Mouse (Mus musculus): Measurements from ENCODE around the gene Tcea3. TPM values are rescaled to one million over a fixed set of nuclear protein-coding genes. Genes with fewer than 3 reads are reported as not detected.

Tcea3 gene
- total RNA-seq, 1 experiment from 2014 or later, result 1.6 TPM

DNA sequence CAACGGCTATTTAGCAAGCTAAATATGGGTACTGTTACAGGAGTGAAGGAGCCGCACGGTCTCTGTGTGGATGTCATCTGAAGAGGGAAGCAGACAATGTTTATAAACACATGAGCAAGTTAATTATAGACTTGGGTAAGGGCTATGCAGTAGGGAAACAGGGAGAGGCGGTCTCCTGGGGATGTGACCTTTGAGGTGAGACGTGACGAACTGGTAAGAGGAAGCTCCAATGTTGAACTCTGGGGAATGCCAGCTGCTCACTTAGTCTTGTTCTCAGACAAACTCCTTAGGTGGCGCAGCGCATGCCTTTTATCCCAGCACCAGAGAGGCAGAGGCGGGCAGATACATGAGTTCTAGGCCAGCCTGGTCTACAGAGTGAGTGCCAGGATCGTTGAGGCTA lies 14.4 kb downstream of the Tcea3 start:
- ATAC-seq (ENCODE audit: extremely low read depth, insufficient number of reproducible peaks, low FRiP score, poor library complexity, severe bottlenecking), result no peak

DNA sequence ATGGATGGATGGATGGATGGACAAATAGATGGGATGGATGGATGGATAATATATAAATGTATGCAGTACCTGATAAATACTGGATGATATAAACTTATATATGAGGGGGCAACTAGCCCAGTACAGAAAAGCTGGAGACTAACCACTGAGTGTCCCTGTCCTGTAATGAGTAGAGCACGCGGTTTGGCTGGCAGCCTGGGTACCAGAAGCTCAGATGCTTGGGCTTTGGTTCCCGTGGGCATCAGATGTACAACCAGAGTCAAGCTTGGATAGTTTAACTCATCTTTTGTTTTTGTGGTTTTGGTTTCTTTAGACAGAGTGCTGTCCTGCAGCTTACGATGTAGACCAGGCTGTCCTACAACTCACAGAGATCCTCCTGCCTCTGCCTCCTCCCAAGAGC lies 16.0 kb downstream of the Tcea3 start:
- ATAC-seq (ENCODE audit: extremely low read depth, insufficient number of reproducible peaks, low FRiP score, poor library complexity, severe bottlenecking), result no peak

DNA sequence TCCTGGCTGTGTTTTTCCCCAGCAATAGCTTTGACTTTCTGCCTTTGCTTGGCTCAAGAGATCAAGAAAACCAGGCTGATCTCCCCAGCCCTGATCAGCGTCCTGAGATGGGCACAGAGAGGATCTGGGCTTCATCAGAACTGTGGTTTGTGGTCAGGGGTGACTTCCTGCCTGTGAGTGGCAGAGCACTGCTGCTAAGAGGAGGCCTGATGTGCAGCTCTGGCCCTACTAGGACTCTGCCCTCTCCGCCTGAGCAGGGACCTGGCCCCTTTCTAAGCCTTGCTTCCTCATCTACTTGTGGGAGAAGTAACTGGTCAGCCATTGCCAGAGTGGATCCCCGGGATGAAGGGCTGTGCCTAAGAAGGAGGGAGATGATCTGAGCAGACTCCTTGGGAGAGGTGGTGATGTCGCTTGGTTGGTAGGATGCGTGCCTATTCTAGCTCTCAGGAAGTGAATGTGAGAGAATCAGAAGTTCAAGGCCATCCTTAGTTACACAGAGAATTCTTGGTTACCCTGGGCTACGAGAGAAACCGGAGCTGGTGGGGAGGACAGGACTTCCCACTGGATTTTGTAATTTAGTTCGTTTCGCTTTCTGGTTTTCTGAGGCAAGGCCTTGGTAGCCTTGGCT lies 19.3 kb downstream of the Tcea3 start:
- ATAC-seq (ENCODE audit: extremely low read depth, insufficient number of reproducible peaks, low FRiP score, poor library complexity, severe bottlenecking), result peak; percentile 90

DNA sequence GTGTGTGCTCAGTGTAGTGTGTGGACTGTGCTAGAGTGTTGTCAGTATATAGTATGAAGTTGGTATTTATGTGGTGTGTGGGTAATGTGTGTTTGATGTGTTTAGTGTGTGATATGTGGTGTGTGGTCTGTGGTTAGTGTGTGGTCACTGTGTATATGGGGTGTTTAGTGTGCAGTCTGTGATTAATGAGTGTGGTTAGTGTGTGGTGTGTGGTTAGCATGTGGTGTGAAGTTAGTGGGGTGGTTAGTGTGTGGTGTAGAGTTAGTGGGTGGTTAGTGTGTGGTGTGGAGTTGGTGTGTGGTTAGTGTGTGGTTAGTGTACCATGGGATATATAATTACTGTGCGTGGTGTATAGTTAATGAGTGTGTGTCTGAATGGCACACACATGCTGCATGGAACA lies 21.4 kb downstream of the Tcea3 start:
- no peak for ATAC-seq (ENCODE audit: extremely low read depth, insufficient number of reproducible peaks, low FRiP score, poor library complexity, severe bottlenecking)

DNA sequence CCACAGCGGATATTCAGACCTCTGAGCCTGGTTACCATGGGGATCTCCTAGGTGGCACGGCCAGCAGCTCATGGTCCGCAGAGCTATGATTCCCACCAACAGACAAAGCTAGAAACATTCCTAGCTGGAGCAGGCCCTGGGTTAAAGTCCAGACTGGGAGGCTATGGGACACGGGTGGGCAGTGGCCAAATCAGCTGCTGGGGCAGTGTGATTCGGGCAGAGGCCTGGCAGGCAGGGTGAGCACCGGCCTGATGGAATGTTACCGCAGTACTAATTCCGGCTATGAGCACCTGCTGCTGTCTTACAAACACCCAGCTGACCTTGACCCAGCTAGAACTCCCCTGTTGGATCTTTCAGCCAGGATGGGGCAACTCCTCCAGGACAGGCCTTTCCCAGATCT lies 23.1 kb downstream of the Tcea3 start:
- no peak for ATAC-seq (ENCODE audit: extremely low read depth, insufficient number of reproducible peaks, low FRiP score, poor library complexity, severe bottlenecking)

DNA sequence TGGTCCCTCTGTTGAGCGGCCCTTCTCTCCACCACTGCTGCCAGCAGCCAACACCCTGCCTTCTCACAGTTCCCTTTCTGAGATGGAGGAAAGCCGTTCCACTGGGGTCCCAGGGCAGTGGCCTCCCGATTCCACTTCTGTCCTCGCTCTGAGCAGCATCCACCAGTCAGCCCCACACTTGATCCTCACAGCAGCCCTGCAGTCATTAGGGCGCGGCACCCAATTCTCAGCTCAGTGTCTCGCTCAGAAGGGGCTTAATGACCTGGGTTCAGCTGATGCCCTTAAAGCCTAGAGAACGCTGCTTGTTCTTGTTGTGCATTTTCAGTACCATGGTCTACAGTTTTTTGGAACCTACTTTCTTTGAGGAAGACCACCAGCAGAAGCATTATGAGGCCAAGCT lies 33.6 kb downstream of the Tcea3 start:
- no peak for ATAC-seq (ENCODE audit: extremely low read depth, insufficient number of reproducible peaks, low FRiP score, poor library complexity, severe bottlenecking)

DNA sequence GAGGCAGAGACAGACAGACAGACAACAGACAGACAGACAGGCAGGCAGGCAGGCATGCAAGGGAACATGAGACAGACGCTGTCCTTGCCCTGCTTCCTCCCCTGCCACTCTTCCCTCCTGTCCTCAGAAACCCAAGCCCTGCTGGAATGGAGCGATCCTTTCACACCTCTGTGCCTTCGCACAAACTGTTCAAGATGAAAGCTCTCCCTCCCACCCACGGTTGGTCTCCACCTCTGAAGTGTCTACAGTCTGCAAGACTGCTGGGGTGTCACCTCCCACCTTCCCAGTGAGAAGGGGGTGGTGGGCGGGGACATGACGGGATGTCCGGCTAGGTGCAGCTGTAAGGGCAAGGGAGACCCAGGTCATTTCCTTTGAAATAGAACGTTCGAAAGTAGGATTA lies 34.1 kb downstream of the Tcea3 start:
- no peak for ATAC-seq (ENCODE audit: extremely low read depth, insufficient number of reproducible peaks, low FRiP score, poor library complexity, severe bottlenecking)

DNA sequence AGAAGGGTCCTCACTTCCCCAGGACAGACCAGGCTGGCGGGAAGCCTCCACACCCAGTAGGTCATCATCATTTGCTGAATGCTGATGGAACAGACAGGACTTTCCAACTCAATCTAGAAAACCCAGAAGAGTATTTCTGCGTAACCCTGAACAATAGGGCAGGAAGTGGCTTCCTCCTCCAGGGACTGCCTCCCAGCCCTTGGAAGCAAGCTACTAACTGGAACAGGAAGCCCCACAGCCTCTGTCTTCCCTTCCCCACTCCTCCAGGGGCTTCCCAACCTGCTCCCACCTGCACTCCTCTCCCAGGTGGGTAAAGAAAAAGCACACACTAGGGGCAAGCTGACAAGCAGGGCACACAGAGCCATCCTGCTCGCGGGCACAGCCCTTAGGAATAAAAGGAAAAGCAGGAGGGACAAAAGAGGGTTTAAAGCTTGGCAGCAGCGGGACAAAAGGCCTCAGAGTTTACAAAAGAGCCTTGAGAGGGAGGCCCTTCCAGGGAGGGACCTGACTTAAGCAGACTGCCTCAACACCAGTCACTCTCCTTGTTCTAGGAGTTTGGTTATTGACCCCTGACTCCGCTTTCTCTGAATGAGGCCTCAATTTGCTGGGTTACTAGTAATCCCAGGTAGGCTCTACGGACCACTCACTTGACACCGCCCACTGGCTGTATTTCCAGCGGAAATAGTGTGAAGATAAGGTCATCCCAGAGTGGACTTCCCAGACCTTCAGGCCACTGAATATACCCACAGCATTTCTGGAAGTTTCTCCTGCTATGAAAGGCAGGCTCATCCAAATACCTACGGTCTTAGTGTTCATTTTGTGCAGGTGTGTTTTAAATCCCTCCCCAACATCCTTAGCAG lies 35.3 kb downstream of the Tcea3 start:
- ATAC-seq (ENCODE audit: extremely low read depth, insufficient number of reproducible peaks, low FRiP score, poor library complexity, severe bottlenecking), result no peak

DNA sequence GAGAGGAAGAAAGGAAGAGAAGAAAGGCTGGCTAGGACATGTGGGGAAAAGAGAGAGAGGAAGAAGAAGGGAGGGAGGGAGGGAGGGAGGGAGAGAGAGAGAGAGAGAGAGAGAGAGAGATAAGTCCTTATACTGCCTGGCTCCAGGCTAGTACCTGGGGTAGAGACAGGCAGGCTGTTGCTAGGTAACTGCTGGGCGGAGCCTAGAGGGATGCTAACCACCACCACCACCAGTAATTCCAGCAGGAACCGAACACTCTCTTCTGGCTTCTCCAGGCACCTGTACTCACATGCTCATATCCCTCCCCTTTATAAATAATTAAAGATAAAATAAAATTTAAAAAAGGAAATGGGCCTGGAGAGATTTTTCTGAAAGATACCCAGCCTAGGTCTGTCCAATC lies 36.3 kb downstream of the Tcea3 start:
- ATAC-seq (ENCODE audit: extremely low read depth, insufficient number of reproducible peaks, low FRiP score, poor library complexity, severe bottlenecking), result no peak

DNA sequence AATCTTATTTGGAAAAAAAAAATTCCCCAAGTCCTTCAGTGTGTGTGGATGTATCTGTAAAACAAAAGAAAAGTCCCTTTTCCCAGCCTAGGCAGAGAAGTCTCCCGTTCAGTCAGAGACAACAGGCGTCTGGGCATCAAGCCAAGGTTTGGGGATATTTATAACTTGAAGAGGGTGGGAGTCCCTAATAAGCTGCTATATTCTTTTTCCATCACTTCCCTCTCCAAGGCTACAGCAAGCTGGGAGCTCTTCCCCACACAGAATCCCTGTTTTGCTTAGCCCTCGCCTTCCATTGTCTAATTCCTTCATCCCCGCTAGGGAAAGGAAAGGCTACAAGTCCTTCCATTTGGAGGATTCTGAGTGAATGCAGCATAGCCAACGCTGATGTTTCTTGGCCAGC lies 36.9 kb downstream of the Tcea3 start, which contains the start of gene Zfp46:
Gene Zfp46 (plus strand): TSS at position 229 of the 400 bp plus-strand sequence.
- ATAC-seq (ENCODE audit: extremely low read depth, insufficient number of reproducible peaks, low FRiP score, poor library complexity, severe bottlenecking), result no peak

DNA sequence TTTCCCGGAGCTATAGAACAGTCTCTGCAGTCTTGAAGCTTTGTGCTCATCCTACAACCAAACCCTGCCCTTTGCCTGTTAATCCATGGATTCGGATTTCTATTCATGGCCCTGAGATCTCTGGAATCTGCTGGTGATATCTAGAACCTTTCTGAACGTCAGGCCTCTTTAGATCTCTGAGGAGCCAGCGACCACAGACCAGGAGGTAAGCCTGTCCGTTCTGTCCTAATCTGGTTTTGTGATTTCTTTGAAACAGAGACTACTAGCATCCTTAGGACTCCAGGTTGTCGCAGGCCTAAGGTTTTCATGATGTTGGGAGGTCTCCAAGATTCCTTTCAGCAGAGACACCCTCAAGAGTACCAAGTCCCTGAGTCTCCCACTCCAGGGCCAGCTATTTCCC lies 37.4 kb downstream of the Tcea3 start:
- no peak for ATAC-seq (ENCODE audit: extremely low read depth, insufficient number of reproducible peaks, low FRiP score, poor library complexity, severe bottlenecking)

DNA sequence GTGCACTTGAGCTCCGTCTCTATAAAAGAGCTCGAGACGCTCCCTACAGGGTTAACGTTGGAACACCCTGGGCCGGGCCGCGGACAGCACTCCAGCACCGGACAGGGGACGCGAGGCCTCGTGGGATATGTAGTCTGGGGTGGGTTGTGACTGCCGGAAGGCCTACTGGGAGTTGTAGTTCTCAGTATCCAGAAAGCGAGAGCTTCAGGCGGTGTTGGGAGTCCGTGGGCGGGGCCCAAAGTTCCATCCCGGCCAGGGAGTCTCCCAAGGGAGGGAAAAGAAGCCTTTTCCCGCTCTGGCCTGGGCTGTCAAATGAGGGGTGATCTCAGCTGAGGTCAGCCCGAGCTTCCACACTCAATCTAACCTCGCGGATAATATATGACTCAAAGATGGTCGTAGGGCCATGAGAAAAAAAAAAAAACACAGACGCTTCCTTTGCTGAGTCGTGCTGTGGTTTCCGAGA lies 37.9 kb downstream of the Tcea3 start:
- ATAC-seq (ENCODE audit: extremely low read depth, insufficient number of reproducible peaks, low FRiP score, poor library complexity, severe bottlenecking), result peak; percentile 85

DNA sequence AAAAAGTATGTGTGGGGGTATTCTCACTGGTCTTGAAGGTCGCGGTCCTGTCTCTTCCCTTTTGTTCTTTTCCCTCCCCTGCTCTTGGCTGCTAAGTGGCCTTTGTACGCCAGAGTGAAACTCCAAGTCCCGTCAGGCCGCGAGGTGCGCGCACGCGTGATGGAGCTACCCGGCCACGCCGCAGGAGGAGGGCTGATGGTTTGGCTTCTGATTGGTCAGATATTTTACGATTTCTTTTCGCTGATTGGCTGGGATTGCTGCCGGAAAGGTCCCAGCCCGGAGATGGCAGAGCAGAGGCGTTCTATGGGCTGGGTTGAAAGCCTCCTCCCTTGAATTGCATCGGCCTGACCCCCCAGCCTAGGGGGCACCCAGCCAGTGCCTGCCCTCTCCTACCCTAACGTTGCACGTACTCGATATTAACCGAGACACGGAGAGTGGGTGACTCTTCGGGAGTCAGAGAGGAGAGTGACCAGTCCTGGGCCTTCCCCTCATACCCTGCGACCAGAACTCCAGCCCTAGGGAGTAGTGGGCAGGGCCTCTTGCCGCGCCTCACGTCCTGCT lies 38.4 kb downstream of the Tcea3 start:
- peak; percentile 93 for ATAC-seq (ENCODE audit: extremely low read depth, insufficient number of reproducible peaks, low FRiP score, poor library complexity, severe bottlenecking)

DNA sequence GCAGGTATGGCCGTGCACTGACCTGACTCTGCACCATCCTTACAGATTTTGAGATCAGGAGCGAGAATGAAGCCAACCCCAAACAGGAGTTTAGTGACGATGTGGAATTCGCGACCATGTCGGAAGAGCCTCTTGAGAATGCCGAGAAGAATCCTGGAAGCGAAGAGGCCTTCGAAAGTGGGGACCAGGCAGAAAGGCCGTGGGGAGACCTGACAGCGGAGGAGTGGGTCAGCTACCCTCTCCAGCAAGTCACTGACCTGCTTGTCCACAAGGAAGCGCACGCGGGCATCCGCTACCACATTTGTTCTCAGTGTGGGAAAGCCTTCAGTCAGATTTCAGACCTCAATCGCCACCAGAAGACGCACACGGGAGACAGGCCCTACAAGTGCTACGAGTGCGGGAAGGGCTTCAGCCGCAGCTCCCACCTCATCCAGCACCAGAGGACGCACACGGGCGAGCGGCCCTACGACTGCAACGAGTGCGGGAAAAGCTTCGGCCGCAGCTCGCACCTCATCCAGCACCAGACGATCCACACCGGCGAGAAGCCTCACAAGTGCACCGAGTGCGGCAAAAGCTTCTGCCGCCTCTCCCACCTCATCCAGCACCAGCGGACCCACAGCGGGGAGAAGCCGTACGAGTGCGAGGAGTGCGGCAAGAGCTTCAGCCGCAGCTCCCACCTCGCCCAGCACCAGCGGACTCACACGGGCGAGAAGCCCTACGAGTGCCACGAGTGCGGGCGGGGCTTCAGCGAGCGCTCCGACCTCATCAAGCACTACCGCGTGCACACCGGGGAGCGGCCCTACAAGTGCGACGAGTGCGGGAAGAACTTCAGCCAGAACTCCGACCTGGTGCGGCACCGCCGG lies 42.6 kb downstream of the Tcea3 start:
- ATAC-seq (ENCODE audit: extremely low read depth, insufficient number of reproducible peaks, low FRiP score, poor library complexity, severe bottlenecking), result no peak

DNA sequence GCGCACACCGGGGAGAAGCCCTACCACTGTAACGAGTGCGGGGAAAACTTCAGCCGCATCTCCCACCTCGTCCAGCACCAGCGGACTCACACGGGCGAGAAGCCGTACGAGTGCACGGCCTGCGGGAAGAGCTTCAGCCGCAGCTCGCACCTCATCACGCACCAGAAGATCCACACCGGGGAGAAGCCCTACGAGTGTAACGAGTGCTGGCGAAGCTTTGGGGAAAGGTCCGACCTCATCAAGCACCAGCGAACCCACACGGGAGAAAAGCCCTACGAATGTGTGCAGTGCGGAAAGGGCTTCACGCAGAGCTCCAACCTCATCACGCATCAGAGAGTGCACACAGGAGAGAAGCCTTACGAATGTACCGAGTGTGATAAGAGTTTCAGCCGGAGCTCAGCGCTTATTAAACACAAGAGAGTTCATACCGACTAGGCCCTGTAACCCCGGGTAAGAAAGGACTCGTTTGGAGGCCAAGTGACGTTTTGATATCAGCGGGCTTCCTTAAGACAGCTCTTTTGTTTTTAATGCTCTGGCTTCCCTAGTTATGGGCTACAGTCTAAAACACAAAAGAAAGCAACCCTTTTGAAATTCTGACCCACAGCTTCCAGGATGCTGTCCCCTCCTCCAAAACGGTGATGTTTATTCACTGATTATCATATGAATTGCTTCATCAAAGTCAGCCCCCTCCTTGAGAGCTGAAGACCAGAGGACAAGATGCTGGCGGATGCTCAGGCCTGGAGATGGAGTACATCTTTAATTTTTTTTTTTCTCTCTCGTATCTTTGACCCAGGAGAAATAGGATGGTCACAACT lies 43.5 kb downstream of the Tcea3 start:
- ATAC-seq (ENCODE audit: extremely low read depth, insufficient number of reproducible peaks, low FRiP score, poor library complexity, severe bottlenecking), result no peak

DNA sequence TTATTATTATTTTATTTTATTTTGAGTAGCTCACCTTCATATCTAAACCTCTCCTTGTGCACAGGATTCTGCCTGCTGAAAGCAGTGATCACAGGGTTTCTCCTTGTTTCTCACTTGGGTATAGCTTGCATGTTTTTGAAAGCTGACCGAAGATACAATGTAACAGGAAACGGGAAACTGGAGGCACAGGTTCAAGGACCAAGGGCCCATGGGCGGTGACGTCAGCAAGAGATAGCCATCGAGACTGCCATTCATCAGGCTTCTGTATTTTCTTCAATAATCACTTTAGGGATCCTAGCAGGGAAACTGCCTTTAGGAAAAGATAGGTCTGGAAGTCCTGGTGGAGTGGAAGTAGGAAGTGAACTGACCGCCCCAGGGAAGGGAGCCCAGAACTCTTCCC lies 44.2 kb downstream of the Tcea3 start:
- no peak for ATAC-seq (ENCODE audit: extremely low read depth, insufficient number of reproducible peaks, low FRiP score, poor library complexity, severe bottlenecking)

DNA sequence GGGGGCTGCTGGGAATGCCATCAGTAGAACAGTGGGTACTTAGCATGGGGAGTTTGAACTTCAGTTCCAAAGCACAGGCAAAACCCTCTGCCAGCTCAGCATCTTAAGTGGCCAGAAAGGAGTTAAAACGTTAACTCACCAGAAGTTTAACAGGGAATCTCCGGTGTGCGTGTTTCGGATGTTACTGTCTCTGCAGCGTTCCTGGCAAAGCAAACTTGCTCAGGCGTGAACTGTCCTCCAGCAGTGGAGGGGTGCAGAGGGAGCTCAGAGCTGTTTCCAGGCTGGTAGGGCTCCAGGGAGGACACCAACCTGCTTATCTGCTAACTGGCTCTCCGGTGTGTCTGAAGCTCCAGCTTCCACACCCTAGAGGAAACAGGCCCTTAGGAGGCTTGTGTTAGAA lies 48.4 kb downstream of the Tcea3 start:
- no peak for ATAC-seq (ENCODE audit: extremely low read depth, insufficient number of reproducible peaks, low FRiP score, poor library complexity, severe bottlenecking)

DNA sequence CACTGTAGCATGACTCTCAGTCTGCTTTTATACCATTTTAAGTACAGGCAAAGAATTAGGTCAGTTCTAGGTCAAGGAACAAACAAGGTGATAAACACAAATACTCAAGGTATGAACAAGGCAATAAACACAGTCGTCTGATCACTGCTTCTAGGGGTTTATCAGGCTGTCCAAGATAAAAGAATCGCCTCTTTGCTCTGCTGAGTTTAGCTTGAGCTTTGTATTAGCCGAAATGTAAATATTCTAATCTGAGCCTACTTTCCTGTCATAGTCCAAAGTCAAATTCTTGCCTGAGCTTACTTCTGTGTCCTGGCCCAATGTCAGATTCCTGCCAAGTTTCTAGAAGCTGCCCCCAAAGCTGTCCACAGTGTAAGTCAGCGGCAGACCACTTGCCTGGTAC lies 54.9 kb downstream of the Tcea3 start:
- no peak for ATAC-seq (ENCODE audit: extremely low read depth, insufficient number of reproducible peaks, low FRiP score, poor library complexity, severe bottlenecking)

Measured in neutrophil, adult 5-6 weeks (primary cell).